Mouse (Mus musculus) MN1 (cell line): ENCODE measurements around the gene Dph2.

ENCODE experiments used
- DNase-seq: peaks from one replicate; pipeline ENCODE4 v3.0.0-alpha.2; 2016; ENCODE audit warnings: low spot score

The Dph2 gene

DNA sequence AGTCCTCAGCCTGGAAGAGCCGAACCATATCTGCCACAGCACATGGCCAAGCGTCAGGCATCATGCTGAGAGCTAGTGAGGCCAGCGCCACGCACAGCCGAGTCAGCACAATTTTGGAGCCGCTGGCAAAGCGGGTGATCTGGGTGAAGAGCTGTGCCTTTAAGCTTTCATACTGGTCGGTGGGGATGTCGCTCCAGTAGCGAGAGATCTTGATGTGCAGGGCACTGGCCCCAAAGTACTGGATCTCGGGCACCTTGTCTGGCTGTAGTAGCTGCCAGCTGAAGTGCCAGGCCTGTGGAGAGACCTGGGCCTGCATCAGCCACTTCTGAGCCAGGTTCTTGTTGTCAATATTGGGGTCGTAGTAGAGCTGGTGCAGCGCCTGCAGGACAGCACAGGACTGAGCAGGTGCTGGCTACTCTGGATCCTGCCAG lies 20.3 kb upstream of the Dph2 start:
- DNase-seq: no peak

DNA sequence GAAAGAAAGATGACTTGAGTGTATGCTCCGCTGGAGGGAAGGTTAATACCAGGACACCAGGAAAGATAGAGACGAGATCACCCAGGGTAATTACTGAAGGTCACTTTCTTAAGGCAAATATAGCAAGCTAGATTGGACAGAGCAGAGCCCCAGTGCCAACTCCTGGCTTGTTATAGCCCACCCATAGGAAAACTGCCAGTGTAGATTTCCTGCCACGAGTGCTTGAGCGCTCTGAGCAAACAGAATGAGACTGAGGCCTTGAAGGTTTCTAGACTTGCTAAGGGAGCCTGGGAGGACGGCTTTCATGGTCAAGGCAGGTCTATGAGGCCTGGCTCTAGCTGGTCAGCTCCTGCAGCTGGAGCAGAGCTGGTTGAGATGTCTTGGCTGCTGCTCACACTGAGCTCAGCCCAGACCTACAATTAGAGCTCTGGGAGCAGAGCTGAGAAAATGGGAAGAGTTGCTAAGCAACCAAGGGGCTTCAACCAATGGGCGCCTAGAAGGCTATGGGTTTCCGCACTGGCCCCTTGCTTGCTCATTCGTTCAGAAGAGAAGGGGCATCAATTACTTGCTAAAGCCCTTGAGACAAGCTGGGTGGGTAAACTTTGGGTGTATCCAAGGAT lies 17.1 kb upstream of the Dph2 start:
- DNase-seq: no peak

DNA sequence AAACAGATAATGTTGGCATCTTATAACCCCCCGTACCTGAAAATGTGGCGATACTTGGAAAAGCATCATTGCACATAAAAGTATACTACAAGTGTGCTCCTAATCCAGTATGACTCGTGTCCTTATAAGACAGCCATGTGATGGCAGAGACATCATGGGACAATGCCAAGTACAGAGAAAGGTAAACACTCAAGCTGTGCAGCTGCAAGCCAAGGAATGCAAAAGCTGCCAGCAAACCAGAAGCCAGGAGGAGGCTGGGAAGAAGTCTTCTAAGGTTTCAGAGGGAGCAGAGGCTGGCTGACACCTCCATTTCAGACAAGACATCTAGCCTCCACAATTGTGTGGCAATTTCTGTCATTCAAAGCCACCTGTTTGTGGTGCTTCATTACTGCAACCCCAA lies 14.4 kb upstream of the Dph2 start:
- DNase-seq: no peak

DNA sequence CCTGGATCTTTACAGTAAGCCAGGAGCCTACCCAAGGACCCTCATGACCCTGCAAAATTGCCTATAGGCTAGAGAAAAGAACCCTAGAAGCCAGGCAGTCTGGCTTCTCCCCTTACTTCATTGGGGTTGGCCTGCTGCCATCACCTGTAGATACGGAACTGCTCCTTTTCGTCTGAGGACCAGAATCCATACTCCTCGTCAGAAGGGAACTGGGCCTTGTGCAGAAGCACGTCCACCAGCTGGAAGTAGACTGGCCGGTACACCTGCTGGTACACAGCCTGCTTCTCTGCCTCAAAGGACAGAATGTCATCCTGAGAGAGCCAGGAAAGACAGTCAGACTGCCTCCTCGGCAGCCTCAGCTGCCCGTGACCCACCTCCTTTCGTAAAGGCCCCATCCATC lies 12.9 kb upstream of the Dph2 start:
- no peak for DNase-seq

DNA sequence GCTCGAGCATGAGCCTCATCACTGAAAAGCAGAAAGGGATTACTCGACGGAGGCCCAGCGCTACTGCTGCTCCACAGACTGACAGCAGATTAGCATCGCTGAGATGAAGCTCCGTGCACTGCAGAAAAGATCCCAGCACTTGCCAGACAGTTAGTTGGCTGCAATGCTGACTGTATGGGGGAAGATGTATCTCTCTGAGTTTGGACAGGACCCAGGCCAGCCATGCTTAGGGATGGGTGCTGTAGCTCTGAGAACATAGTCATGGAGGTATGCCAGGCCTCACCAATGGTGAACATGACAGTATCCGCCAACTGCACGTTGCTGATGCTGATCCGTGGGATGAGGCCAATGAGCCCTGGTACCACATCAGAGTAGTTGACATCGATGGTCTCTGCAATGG lies 12.3 kb upstream of the Dph2 start:
- no peak for DNase-seq

DNA sequence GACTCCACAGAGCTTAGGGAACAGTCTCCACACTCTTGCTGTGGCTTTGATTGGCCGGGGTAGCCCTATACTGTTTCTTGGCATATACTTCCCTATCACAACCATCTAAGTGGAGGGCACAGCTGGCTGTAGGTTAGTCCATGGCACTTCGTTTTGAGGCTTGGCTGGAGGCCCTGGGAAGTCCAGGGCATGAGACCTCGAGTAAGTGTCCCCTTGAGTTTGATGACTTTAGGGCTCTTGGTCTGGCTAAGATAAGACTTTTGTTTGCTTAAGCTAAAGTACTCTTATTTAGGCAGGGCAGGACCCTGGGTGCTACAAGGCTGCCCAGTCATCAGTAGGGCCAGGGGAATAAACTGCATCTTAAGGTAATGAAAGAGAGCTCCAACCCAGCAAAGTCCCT lies 6.3 kb upstream of the Dph2 start:
- no peak for DNase-seq

DNA sequence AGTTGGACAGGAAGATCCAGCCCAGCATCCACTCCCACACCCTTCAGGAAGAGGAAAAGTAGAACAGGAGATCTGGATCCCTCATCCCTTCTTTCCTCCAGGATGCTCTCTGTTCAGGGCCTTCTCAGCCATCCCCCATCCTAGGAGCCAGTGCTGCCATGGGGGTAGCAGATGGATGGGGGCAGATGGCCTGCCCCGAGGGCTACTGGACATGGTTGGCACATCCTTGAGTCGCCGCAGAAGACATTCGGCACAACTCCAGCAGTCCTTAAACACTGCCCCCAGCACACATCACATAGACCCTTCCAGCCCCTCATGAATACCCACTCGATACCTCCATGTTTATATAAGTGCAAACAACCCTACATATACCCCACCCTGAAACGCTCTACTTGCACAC lies 4.2 kb upstream of the Dph2 start:
- no peak for DNase-seq

DNA sequence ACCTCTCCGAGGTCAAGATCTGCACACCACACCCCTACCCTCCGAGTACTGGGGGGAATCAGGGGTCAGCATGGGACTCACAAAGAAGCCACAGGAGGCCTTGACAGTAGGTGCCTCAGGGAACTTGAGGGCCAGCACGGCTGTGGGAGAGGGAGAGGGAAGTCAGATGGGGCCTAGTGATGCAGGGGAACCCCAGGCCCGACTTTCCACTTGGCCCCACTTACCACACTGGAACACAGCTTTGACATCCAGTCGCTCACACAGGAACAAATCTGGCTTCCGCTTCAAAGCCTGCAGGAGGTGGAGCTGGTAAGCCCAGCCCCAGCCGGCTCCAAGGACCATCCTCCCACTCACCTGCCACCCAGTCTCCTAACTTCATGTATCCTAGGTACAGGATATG lies 3.5 kb upstream of the Dph2 start:
- no peak for DNase-seq

DNA sequence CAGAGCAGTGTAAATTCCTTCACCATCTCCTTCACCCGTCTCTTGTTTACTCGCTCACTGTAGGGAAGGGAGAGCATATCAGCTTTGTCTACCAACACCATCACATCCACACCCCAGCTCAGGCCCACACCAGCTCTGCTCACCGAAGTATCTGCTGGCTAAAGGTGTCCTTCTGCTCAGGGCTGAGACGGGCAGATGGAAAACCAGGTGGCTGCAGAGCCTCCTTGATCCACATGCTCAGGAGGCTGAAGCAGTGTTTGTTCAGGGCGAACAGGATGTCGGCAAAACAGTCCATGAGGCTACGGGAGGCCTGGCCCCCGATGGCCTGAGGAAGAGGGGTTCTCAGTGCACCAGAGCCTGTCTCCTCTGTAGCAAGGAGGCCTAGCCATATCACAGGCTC lies 2.8 kb upstream of the Dph2 start:
- no peak for DNase-seq

DNA sequence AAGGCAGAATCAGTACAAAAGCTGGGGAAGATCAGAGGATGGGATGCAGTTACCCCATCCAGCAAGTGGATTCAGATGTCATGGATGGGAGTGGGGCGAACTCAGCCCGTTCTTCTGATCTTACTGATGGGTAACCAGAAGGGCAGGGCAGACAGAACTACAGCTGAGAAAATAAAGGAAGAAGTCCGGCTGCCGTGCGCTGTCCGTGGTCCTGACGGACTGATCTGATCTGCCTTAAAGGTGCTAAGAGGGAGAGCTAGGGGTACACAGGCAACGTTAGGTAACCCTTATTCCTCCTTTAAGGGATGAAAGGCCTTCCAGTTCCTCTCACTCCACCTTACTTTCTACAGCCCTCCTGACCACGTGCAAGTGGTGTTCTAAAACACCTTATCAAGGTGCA lies 1.5 kb upstream of the Dph2 start:
- no peak for DNase-seq

DNA sequence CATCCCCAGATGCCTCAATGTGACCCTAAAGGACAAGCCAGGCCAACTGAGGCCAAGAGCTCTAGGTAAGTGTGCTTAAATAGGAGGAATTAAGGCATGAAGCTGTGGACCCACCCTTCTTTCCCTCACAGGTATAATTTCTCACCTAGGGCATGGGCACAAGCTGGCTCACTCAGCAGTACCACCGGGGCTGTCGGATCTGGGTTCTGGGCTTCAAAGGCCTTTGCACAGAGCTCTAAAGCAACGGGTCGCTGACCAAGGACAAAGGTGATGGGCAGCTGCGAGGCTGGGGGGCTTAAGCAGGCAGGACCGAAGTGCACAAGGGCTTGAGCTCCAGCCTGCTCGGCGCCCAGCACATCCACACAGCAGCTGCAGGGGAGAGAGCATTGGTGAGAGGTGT lies 1.1 kb downstream of the Dph2 start:
- no peak for DNase-seq

DNA sequence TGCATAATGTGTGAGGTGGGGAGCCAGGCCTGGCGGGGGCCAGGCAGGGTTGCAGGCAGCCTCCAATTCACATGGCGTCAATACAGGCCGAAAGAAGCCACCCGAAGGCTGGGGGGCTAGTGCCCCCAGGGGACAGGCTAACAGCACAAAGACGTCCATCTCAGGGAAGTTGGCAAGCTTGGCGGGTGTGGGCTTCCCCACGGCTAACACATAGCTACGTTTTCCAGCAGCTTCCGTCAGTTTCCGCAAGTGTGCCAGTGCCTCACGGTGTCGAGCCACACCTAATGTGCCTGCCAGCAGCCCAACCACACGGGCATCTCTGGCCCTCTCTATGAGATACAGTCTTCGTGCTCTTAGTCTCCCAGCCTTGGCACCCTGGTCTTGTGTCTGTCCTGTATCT lies 1.8 kb downstream of the Dph2 start:
- no peak for DNase-seq

DNA sequence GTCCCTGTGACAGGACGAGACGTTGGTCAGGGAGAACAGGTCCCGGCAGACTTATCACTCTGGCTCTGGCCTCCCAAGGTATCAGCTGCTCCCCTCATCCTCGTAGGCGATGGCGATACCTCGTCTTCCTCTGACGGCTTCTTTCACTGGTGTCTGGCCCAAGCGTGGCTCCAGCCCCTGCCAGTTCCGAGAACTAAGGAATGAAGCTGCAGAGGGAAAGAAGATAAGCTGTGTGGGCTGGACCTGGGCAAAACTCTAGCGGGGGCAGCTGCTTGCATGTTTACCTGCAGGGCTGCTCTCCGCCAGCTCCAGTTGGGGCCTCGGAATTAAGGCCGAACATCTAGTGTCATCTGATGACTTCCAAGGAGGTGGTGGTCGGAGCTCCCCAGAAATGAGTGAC lies 2.4 kb downstream of the Dph2 start:
- DNase-seq: no peak

DNA sequence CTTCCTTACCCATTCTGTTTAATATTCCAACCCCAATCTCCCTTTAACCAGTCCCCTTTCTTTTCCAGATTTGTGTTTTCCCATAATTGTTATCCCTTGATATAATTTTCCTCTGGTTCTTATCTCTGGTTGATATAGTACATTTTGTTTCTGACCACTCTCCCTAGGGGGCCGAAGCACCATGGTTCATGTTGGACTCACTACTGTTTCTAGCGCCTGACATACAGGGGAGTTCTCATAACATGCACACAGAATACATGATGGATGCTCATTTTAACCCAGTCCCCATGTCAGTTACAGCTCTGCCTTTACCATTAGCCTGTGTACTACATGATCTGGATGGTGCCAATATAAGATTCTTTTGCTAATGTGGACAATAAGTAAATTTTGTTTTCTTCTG lies 3.9 kb downstream of the Dph2 start:
- no peak for DNase-seq

DNA sequence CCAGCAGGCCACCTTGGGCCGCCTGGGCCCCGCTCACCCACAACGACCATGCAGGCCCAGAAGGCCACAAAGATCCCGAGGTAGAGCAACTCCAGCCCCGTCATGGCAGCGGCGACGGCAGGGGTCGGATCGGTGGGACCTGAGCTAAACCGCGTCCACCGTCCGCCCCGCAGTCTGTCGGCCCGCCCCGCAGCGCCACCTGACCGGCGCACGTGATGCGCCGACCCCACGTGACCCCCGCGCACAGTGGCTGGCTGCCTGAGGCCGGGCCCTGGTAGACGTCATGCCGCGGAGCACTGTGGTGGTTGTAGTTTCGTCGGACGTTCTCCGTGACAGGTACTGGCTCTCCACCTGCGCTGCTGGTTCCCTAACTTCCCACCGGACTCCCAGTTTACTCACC lies 4.7 kb downstream of the Dph2 start, which contains the start of gene Atp6v0b:
Gene Atp6v0b, minus strand, starts transcription at position 201 of the 400 bp plus-strand sequence.
- DNase-seq: peak; percentile 83

DNA sequence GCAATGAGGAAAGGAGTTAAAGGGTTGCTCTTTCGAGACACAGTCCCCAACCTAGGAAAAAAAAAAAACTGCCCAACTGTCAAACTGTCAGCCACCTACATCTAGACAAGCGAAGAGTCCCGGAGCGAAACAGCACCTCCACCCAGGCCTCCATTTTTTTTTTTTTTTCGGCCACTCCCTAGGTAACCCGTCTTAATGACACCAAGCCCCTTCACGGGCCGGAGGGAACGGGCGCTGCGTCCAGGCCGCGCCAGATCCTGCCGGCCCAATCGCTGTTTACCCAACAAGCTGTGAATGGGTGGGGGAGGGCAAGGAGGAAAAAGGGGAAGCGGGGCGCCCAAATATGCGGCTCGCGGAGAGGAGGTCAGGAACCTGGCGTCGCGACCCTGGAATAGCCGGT lies 5.2 kb downstream of the Dph2 start:
- DNase-seq: peak; percentile 27

DNA sequence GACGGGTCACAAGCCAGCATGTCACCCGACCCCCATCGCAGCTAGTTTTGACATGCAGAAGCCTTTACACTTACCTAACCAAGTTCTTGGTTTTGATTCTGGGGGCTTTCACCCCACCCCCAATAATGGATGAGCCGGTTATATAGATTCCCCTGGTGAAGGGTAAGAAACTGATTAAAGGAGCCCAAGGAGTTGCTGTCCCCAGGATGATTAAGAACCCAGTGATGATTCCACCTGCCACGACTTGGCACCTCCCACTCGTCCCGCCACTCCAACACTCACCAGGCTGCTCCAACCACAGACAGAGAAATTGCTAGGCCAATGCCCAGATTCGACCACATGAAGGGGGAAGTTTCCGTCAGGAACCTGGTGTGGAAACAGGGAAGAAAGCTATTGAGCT lies 5.8 kb downstream of the Dph2 start:
- no peak for DNase-seq

DNA sequence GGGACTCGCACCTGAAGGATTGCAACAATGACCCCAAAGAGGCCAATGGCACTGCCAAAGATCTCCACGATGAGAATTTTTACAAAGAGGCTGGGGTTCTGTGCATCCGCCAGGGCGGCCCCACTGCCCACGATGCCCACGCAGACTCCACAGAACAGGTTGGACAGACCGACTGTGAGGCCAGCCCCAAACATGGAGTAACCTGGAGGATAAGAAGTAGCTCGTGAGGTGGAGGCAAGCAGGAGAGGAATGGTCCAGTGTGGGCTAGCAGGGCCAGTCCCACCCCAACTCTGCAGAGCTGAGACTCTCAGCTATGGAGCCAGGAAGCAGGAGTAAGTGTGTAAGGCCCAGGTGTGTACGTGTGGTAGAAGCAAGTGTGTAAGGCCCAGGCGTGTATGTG lies 6.7 kb downstream of the Dph2 start:
- DNase-seq: no peak

DNA sequence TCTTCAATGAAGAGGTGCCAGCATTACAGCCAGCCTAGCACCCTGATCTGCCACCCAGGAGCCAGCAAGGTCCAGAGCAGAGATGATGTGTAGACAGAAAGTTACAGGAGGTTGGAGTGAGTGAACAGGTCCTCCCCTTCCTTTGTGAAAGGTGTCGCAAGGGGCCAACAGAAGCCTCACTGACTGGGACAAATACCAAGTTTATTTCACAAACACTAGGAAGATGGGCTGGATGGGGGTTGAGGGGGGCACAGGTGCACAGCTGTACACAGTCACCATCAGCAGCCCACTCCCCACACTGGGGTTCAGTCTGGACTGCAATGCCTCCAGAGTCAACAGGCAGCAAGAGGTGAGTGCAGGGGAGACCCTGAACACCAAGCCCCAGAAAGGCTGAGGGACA lies 7.7 kb downstream of the Dph2 start:
- DNase-seq: no peak

DNA sequence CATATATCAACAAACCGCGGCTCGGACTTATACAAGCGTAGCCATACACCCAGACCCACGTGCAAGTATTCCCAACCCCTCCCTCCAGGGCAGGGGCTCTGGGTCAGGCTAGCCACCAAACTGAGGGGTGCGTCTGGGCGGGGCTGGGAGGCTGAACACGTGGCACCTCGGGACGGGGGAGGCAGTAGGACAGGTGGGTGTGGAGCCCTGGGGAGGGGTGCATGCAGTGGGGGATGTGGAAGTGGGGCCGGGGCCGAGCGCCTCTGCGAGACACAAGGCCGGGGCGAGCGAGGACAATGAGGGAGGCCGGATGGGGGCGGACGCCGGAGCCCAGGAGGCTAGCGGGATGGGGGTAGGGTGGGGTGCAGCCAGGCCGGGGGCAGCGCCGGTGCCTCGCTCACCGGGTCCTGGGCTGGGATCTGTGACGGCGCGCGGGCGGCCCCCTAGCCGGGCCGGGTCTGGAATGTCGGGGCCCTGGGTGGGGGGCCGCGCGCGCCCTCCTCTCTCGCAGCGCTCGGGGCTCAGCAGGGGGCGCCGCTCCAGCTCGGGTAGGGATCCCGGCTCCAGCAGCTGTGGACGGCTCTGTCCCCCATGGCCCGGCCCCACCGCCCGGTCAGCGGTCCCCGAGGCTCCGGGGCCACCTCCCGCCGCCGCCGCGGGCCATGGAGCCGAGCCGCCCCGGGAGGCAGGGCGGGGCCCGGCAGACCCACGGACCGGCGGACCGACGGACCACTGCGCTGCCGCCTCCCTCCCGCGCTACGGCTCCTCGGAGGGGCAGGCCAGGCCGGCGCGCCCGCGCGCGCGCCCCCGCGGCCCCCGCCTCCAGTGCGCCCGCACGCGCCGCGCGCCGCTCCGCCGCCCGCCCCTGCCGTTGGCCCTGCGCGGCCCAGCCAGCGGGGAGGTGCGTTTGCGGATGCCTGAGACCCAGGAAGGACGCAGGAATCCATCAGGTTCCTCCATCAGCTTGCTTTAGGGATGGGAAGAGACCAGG lies 8.8 kb downstream of the Dph2 start, which contains the start of gene B4galt2:
Gene B4galt2, minus strand, starts transcription at position 787 of the 991 bp plus-strand sequence.
- no peak for DNase-seq

DNA sequence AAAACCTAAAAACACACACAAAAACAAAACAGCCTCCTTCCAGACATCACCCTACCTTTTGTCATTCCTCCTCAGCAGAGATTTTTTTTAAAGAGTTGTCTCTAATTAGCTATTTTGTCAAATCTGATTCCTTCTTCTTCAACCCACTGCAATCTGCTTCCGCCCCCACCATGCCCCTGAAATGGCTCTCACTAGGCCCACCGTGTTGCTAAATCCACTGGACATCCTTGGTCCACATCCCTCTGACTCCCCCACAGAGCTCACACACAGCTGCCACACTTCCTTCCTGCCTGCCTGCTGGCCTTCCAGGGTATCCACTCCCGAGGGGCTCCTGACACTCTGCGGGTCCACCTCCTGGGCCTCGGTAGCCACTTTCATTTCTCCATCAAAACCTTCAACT lies 13.1 kb downstream of the Dph2 start:
- no peak for DNase-seq

DNA sequence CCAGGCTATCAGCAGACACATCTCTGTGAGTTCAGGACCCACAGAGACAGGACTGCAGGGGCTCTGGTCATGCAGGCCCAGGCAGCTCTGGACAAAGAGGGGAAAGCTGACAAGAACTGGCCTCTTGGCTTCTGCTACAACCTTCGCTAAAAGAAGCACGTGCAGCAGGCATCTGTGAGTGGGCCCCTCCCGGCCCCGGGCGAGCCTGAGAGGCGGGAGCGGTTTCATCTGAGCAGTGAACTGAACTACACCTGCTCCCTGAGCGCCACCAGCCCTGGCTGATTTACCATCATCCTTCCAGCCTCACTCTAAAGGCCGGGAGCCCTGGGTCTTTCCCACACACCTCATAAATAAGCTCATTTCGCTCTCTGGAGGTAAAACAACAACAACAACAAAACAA lies 13.5 kb downstream of the Dph2 start:
- DNase-seq: no peak

DNA sequence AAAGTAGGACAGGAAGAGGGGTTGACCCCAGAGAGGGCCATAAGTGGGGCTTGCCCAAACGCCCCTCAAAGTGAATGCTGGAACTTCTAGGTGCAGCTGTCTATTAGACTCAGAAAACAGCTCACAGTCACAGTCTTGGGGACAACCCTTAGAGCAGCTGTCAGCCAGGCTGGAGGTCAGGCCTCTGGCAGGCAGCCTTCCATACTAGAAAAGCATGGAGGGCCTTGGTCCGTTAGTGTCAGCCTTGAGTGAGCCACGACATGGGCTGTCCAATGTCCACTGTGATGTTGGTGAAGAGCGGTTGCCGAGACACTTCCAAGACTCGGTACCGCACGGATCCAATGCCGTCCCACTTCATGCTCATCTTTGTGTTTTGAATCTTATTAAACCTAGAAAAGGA lies 18.2 kb downstream of the Dph2 start:
- DNase-seq: no peak
